Mouse (Mus musculus): ENCODE measurements at regions not wholly inside any gene's neighbourhood (a gene's known extent, or its start where the extent isn't known, plus 50 kb on each side); places are given as distances from the start of the nearest gene placed in this dataset.

GRCm38 (mm10) chr14:99796293-99796692 lies 488.2 kb downstream of the Klf12 start:
- H3K9me3 ChIP-seq (replicated peaks; ENCODE audit: control insufficient read depth, low read length) = no peaks in the 10 kb centered on the region; the same call in none of the 2 replicates
- no peak for DNase-seq (ENCODE audit: low spot score)
- H3K4me2 ChIP-seq (ENCODE audit: low read depth, low read length) = no peak overlapping the region
- no peak overlapping the region for H3K9ac ChIP-seq (replicated peaks; ENCODE audit: low read depth, low read length)
- no peak overlapping the region for H3K4me3 ChIP-seq (ENCODE audit: low read depth, low read length)
- no peak for TF ChIP-seq CTCF (IDR thresholded peaks at IDR 0.05; ENCODE audit: low read depth)
- TF ChIP-seq EP300 (IDR thresholded peaks at IDR 0.05; ENCODE audit: low read depth) = no peak
- 65% methylated on average over 4 of the region's 4 CpGs for WGBS
- no peaks in the 10 kb centered on the region for H3K4me1 ChIP-seq (ENCODE audit: control insufficient read depth, insufficient read depth)
- no peaks in the 10 kb centered on the region for H3K36me3 ChIP-seq (replicated peaks; ENCODE audit: control insufficient read depth, insufficient read depth, low read length)
- no peak for ATAC-seq (ENCODE audit: insufficient read depth, low read depth)
- H3K27ac ChIP-seq (ENCODE audit: low read depth) = no peak overlapping the region
- no peaks in the 10 kb centered on the region for H3K27me3 ChIP-seq (ENCODE audit: control insufficient read depth, insufficient read depth, low read length)

DNA sequence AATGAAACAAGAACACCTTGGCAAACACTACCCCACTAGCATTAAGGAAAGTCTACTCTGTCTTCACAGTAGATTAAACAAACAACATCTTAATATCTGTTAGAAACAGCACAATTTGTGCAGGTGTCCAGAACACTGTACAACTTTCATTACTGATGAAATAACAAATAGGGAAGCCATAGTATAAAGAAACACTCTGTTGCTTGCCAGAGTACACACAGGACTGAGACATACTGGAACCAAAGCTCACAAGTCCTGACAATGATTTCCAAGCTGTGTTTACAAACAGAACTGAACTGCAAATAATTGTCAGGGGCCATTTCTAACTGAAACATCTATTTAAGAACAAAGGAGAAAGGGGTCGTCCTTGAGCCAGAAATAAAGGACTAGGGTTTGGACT lies 478.4 kb downstream of the Klf12 start:
- DNase-seq (ENCODE audit: low spot score) (no peak), ATAC-seq (ENCODE audit: insufficient read depth, low read depth) (no peak)
- no peak overlapping the region for H3K27ac ChIP-seq (ENCODE audit: low read depth)
- no peaks in the 10 kb centered on the region for H3K27me3 ChIP-seq (ENCODE audit: control insufficient read depth, insufficient read depth, low read length)
- no peaks in the 10 kb centered on the region for H3K4me1 ChIP-seq (ENCODE audit: control insufficient read depth, insufficient read depth)
- H3K9me3 ChIP-seq (replicated peaks; ENCODE audit: control insufficient read depth, low read length) = peaks cover 4% of the 10 kb centered on the region
- no peak overlapping the region for H3K9ac ChIP-seq (replicated peaks; ENCODE audit: low read depth, low read length)
- no peak overlapping the region for H3K4me3 ChIP-seq (ENCODE audit: low read depth, low read length)
- WGBS = 62% methylated on average over 1 of the region's 1 CpGs
- TF ChIP-seq EP300 (IDR thresholded peaks at IDR 0.05; ENCODE audit: low read depth) (no peak), CTCF (IDR thresholded peaks at IDR 0.05; ENCODE audit: low read depth) (no peak)
- H3K36me3 ChIP-seq (replicated peaks; ENCODE audit: control insufficient read depth, insufficient read depth, low read length) = no peaks in the 10 kb centered on the region
- no peak overlapping the region for H3K4me2 ChIP-seq (ENCODE audit: low read depth, low read length)

DNA sequence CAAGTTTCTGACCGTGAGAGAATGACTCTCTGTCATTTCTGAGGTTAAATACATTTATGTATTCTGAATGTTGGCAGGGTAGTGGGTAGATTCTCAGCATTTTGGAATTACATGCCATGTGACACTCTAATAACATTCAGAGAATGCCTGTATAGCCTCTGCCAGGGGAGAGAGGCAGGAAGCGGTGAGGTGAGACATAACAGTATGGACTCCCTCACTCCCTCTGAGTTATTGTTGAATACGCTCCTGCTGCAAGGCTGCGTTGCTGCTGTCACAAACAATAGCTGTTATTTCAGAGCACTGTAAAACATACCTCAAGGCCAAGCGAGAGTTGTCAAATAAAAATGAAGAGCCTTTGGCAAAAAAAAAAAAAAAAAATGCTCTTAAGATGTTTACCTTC lies 477.9 kb downstream of the Klf12 start:
- H3K36me3 ChIP-seq (replicated peaks; ENCODE audit: control insufficient read depth, insufficient read depth, low read length) = no peaks in the 10 kb centered on the region
- H3K9ac ChIP-seq (replicated peaks; ENCODE audit: low read depth, low read length) = no peak overlapping the region
- DNase-seq (ENCODE audit: low spot score) = no peak
- H3K4me3 ChIP-seq (ENCODE audit: low read depth, low read length) = no peak overlapping the region
- H3K4me1 ChIP-seq (ENCODE audit: control insufficient read depth, insufficient read depth) = no peaks in the 10 kb centered on the region
- no peak overlapping the region for H3K27ac ChIP-seq (ENCODE audit: low read depth)
- no peak overlapping the region for H3K4me2 ChIP-seq (ENCODE audit: low read depth, low read length)
- H3K27me3 ChIP-seq (ENCODE audit: control insufficient read depth, insufficient read depth, low read length) = no peaks in the 10 kb centered on the region
- peaks cover 1% of the 10 kb centered on the region; the same call in 1 of the 2 replicates for H3K9me3 ChIP-seq (replicated peaks; ENCODE audit: control insufficient read depth, low read length)
- TF ChIP-seq EP300 (IDR thresholded peaks at IDR 0.05; ENCODE audit: low read depth) (no peak), CTCF (IDR thresholded peaks at IDR 0.05; ENCODE audit: low read depth) (no peak)
- ATAC-seq (ENCODE audit: insufficient read depth, low read depth) = no peak
- WGBS = 67% methylated on average over 5 of the region's 5 CpGs

DNA sequence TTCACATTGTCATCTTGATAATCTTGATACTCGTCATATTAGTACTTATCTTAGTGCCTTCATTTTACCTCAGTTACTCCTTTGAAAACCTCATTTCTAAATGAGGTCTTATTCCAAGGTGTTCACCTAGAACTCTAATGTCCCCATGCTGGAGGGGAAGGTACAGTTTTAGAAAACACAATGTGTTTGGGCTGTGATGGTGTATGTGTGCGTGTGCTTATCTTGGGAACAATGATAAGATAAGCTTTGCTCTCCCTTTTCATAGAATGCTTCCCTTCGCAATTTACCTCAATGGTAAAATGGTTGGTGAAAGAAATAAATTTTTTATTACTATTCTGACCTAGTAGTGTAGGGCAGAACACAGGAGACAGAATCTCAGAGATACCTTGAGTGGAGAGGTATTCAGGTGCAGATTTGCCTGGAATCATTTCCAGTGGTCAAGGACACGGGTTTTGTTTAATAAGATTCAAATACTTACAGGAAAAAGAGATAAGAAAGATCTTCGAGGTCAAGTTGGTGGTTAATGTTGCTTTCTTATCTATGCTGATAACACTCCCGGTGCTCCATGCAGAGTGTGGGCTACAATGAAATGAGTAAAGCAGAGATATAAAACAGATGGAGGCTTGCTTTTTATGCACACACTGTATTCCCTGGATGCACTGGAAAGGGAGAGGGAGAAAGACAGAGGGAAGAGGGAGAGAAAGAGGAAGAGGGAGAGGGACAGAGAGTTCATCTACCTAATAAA lies 471.6 kb downstream of the Klf12 start:
- TF ChIP-seq EP300 (IDR thresholded peaks at IDR 0.05; ENCODE audit: low read depth) = no peak
- TF ChIP-seq CTCF (IDR thresholded peaks at IDR 0.05; ENCODE audit: low read depth) = no peak
- ATAC-seq (ENCODE audit: insufficient read depth, low read depth) (no peak), DNase-seq (ENCODE audit: low spot score) (no peak)
- Histone ChIP-seq H3K36me3 (replicated peaks; ENCODE audit: control insufficient read depth, insufficient read depth, low read length) (no peaks in the 10 kb centered on the region), H3K4me1 (ENCODE audit: control insufficient read depth, insufficient read depth) (no peaks in the 10 kb centered on the region), H3K9ac (replicated peaks; ENCODE audit: low read depth, low read length) (no peak overlapping the region), H3K27ac (ENCODE audit: low read depth) (no peak overlapping the region), H3K9me3 (replicated peaks; ENCODE audit: control insufficient read depth, low read length) (no peaks in the 10 kb centered on the region), H3K4me3 (ENCODE audit: low read depth, low read length) (no peak overlapping the region), H3K4me2 (ENCODE audit: low read depth, low read length) (no peak overlapping the region), H3K27me3 (ENCODE audit: control insufficient read depth, insufficient read depth, low read length) (no peaks in the 10 kb centered on the region)
- 28% methylated on average over 6 of the region's 6 CpGs for WGBS

All from heart, postnatal 0 days (tissue).